Mouse (Mus musculus) cerebellum, adult 11-12 months (tissue): ENCODE measurements around the gene Fgf18.

Source experiments
- DNase-seq: peaks from one replicate; pipeline ENCODE4 v3.0.0; 2022

Gene Fgf18

GRCm38 (mm10) chr11:33112407-33112806 is 34.8 kb downstream of the Fgf18 start:
- peak; percentile 66 for DNase-seq

- DNase-seq = no peak
Measured at GRCm38 (mm10) chr11:33110111-33110510, 37.1 kb downstream of the Fgf18 start.

- no peak for DNase-seq
Measured at GRCm38 (mm10) chr11:33107540-33107939, 39.7 kb downstream of the Fgf18 start.

DNA sequence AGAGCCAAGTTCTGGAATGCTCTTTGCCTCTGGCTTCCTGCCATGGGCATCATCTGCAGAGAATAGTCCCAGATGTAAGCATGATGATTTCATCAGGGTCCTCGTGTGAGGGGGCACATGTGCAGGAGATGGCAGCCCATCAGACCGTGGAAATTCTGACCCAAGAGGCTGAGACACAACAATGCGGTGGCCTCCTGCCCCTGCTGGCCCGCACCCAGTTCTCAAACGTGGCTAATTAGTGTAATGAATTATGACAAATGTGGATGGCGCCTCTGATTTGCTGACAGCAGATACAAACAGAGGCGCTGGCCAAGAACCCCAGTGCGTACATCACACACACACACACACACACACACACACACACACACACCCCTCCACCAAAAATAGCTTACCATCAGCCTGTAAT is 42.3 kb downstream of the Fgf18 start:
- DNase-seq = no peak

DNA sequence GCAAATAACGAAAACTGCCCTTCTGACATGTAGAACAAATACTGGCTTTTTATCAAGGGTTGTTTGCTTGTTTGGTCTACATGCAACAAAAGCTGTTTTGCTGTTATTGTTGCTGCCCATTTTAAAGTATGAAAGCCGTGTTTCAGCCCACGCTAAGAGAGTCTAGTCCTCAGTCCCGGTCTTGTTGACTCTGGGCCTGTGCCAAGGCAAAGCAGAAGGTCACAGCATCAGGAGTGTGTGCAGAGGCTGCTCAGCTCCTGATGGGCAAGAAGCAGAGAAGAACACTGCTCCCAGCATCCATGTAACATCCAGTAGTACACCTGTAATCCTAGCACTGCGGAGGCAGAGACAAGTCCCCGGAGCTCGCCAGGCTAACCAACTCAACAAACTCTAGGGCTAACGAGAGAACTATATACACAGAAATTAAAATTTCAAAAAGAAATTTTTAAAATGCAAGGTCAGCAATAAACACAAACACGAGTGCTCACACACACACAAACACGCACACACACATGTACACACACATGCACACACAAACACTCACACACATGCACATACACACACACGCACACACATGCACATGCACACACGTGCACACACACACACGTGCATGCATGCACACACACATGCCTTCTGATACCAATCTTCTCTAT is 43.8 kb downstream of the Fgf18 start:
- DNase-seq = no peak

DNA sequence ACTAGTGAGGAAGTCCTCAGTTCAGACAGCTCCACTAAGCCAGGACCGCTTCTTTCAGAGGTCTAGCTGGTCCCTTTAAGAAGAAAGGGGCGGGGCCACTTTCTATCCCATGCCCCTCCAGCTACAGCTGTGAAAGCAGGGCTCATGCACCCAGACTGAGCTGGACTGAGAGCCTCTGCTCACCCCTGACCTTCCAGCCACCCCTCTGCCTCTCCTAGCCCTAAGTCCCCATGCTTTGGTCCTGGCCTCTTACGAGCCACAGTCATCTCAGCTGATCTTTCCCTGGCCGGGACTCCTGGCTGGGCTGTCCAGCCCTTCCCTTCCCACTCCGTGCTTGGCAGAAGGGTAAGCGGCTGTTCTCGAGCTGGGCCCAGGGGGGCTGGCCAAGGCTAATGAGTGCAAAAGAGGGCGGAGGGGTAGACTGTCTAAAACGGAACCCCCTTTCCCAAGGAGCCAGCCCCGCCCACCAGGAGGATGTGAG is 47.1 kb downstream of the Fgf18 start:
- no peak for DNase-seq

DNA sequence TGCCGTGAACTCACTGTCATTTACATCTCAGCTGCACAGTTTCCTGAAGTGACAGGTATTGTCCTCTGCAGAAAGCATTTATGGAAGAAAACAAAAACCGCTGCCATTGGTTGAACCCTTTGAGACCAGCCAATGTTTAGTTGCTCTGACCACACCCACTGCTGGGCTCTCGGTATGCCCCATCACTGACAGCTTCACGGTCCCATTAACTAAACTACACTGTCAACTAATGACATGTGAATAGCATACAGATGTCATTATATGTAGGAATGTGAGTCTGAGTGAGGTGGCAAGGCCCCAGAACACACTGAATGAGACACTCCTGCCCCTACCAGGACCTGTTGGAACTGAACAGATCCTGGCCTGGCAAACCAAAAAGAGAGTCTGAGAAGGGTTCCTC is 47.8 kb downstream of the Fgf18 start:
- no peak for DNase-seq

DNA sequence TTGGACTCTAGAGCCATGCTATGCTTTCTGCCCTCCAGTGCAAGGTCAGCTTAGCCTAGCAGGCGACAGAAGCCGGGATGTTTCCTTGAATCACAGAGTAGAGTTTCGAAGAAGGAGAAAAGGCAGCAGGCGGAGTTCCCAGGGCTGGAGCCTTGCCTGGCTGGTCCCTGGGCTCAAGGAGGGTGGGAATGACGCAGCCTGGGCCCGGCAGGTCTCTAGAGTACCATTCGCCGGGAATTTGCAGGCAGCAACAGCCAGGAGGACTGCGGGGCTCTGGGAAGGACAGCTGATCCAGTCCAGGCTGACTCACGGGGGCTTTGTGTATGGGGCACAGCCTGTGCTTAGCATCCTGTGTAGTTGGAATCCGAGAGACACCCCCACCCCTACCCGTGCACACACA is 48.8 kb downstream of the Fgf18 start:
- no peak for DNase-seq

DNA sequence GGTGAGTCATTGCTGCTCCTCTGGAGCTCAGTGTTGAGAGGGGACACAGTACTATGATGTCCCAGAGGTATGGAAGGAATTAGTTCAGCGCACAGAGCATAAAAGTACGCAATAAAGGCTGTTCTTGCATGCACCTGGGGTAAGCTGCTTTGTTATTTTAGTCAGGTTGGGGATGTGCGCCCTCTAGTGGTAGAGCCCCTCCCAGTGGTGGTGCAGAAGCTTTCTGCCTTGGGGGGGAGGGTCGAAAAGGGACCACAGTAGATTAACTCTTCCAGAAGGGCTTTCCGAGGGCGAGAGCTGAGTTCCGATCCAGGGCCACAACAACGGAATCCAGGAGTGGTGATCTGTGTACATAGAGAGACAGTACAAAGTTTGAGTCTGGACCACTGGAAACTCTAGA is 49.3 kb downstream of the Fgf18 start:
- no peak for DNase-seq

GRCm38 (mm10) chr11:33089856-33090255 is 57.3 kb downstream of the Fgf18 start:
- DNase-seq = no peak

GRCm38 (mm10) chr11:33088181-33088580 is 59.0 kb downstream of the Fgf18 start:
- DNase-seq = no peak

DNA sequence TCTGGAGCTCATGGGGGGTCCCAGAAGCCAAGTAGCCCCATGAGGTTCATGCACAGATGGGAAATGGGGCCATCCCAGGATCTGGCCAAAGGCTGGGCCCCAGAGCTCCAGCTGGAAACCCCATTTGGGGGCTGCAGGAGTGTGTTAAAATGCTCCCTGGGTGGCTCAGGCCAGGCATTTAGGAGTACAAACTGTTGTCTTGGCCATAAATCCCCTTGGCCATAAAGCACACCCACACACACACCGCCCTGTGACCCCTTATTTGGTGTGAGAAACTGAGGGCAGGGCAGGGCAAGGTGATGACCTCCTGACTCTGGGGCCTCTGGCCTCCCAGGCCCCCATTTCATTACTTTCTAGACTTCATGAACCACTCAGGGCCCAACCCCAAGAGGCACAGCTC is 61.2 kb downstream of the Fgf18 start:
- no peak for DNase-seq

GRCm38 (mm10) chr11:33085514-33085913 is 61.7 kb downstream of the Fgf18 start:
- DNase-seq = no peak

DNA sequence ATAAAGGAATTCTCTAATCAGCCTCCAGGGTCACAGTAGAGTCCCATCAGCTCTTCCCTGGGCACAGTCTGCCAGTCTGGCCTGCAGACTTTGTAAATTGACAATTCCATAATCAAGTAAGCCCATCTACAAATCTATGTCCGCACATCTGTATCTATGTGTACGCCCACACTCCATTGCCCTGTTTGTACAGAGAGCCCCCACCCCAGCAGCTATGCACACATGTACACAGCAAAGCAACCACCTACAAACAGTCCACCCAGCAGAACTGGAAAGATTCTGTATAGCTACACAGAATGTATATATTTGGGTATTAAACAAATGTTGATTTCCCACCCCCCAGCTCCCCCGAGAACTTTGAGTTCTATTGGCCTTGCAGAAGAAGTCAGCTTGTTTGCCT is 62.1 kb downstream of the Fgf18 start:
- DNase-seq = no peak

DNA sequence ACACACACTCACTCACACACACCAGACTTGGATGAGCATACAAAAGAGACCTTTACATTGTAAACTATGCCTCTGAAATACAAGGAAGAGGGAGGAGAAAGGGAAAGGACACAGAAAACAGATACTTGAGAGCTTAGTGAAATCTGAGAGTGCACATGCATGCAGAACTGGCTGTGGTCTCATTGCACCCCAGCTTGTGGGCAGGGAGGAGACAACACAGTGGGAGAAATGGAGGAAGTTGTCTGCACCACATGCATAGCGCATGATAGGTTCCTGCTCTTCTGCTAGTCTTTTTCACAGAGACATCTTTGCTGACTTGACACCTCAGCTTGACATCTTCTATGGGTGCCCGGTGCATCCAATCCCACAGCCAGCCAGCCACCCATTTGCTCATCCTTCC is 63.2 kb downstream of the Fgf18 start:
- no peak for DNase-seq

DNA sequence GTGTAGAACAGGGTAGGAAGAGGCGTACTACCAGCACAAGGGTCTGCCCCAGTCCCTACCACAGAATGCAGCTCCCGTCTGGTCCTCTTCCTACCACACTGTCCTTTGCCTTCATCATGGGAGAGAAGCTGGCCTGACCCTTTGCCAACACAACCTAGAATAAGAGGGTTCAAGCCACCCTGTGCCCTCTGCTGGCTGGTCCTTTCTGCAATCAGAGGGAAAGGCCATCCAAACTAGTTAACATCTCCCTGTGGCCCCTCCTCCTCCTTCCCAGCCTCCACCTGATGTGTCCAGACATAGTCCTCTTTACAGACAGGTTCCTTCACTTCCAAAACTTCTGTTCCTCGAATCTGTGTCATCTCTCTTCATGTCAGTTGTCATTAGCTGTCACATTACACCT is 66.0 kb downstream of the Fgf18 start:
- no peak for DNase-seq

DNA sequence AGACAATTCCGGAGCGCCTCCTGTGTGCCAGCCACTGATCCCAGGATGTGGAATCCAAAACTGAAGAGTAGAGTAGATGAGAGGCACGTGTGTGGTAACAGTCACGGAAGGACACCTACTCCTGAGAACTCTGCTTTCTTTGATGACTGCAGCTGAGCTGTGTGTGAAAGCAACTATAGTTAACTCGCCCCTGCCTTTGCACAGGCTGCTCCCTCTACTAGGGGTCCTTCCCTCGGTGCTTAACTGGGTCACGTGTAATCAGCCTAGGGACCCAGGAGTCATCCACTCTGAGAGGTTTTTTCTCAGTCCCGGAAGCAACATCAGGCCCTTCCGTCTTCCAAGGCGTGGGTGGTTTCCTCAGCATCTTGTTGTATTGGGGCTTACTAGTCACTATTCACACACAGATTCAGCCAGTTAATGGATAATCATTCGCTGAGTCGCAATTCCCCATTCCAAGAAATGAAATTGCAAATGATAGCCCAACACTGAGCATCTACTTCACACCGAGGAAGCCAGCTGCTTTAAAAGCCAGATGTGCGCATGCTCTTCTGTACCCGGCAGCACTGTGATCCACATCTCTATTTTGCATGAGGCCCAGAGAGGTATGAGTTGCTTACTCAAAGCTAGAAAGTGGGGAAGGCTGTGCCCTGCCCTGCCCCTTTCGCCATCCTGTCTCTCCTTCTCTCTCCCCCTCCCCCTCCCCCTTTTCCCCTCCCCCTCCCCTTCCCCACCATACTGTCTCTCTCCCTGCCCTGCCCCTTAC is 67.0 kb downstream of the Fgf18 start:
- no peak for DNase-seq

DNA sequence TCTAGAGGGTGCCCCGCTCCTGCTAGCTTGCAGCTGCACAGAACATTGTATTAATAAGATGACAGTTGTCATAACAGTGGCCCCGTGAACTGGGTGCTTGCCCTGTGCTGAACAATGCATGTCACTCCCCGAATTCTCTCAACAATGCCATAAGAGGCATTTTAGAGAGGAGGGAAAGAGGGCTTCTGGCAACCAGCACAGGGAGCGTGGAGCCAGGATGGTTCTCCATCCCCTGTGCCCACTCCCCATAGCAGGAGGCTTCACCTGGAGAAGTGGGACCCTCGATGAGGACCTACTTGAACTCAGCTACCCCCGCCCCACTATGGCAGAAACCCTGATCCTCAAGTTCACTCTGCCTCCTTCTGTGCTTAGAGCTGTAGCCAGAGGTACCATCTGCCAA is 67.8 kb downstream of the Fgf18 start:
- DNase-seq = no peak

- DNase-seq = no peak
Measured at GRCm38 (mm10) chr11:33078036-33078435, 69.2 kb downstream of the Fgf18 start.

GRCm38 (mm10) chr11:33075293-33075692 is 71.9 kb downstream of the Fgf18 start:
- DNase-seq = no peak

GRCm38 (mm10) chr11:33074541-33074940 is 72.7 kb downstream of the Fgf18 start:
- DNase-seq = no peak

GRCm38 (mm10) chr11:33071358-33071922 is 75.8 kb downstream of the Fgf18 start:
- DNase-seq = no peak

- DNase-seq = peak; percentile 28
Measured at GRCm38 (mm10) chr11:33070520-33070919, 76.7 kb downstream of the Fgf18 start.
